Mouse (Mus musculus) MEL (cell line): ENCODE results near the gene Adgrg2.

ENCODE experiments used
- CTCF ChIP-seq, 3 experiments: IDR thresholded peaks in 2 of 3; conservative IDR thresholded peaks in 1 of 3; 2 replicates each; pipeline ENCODE4 v1.5.1; 2011 to 2012; ENCODE audit warnings: low read length in 3 of 3, low read depth in 2 of 3, mild to moderate bottlenecking in 2 of 3, improper control_type of control experiment in 1 of 3, inconsistent platforms in 1 of 3, mixed read lengths in 1 of 3, moderate library complexity in 1 of 3; ENCODE audit not compliant: control insufficient read depth in 1 of 3, insufficient read depth in 1 of 3, poor library complexity in 1 of 3, severe bottlenecking in 1 of 3
- GATA1 ChIP-seq: IDR thresholded peaks from 2 replicates; pipeline ENCODE4 v1.6.1; 2011; ENCODE audit warnings: low read depth, low read length, improper control_type of control experiment
- MAFK ChIP-seq: IDR thresholded peaks from 2 replicates; pipeline ENCODE4 v1.6.1; 2011; ENCODE audit warnings: low read depth, mild to moderate bottlenecking, low read length, improper control_type of control experiment, borderline replicate concordance
- MYB ChIP-seq: IDR thresholded peaks from 2 replicates; pipeline ENCODE4 v1.6.1; 2011; ENCODE audit warnings: mild to moderate bottlenecking, low read depth, low read length, improper control_type of control experiment
- NELFE ChIP-seq: IDR thresholded peaks from 2 replicates; pipeline ENCODE4 v1.6.1; 2011; ENCODE audit warnings: low read depth, low read length, improper control_type of control experiment
- POLR2A ChIP-seq, 2 experiments: IDR thresholded peaks; 2 replicates each; pipeline ENCODE4 v1.6.1; 2011 to 2012; ENCODE audit warnings: low read length in 2 of 2, mild to moderate bottlenecking in 2 of 2, control low read depth in 1 of 2, improper control_type of control experiment in 1 of 2, low read depth in 1 of 2, moderate library complexity in 1 of 2; ENCODE audit not compliant: control insufficient read depth in 1 of 2, insufficient read depth in 1 of 2, poor library complexity in 1 of 2

DNA sequence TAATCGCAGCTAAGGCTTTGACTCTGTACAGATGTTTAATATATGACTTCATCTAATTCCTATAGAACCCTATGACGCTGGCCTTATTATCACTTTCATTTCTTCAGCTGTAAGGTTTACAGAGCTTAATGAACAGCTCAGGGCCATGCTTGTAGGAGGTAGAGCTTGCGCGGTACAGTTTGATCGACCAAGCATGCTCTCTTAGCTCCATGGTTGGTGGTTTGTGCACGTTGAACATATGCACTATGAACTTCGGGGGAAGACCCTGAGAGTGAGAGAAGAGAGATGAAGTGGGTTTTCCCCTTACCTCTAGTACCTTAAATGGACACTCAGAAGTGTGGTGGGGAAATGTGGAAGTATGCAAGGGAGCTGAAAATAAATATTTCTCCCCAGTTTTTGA is 41.7 kb downstream of the Adgrg2 start:
- TF ChIP-seq CTCF (IDR thresholded peaks at IDR 0.05 in 2 of 3, conservative IDR thresholded peaks at IDR 0.05 in 1 of 3; ENCODE audit: control insufficient read depth in 1 of 3, insufficient read depth in 1 of 3, low read depth in 2 of 3, low read length in 3 of 3, poor library complexity in 1 of 3, severe bottlenecking in 1 of 3): no peak
- TF ChIP-seq MAFK: no peak
- no peak for TF ChIP-seq POLR2A (IDR thresholded peaks at IDR 0.05; ENCODE audit: control insufficient read depth in 1 of 2, insufficient read depth in 1 of 2, low read depth in 1 of 2, low read length in 2 of 2, poor library complexity in 1 of 2)
- TF ChIP-seq GATA1: no peak
- TF ChIP-seq MYB: no peak
- no peak for TF ChIP-seq NELFE
